ENCODE assay signal across 9 mouse cellular contexts in the genomic region with DNA sequence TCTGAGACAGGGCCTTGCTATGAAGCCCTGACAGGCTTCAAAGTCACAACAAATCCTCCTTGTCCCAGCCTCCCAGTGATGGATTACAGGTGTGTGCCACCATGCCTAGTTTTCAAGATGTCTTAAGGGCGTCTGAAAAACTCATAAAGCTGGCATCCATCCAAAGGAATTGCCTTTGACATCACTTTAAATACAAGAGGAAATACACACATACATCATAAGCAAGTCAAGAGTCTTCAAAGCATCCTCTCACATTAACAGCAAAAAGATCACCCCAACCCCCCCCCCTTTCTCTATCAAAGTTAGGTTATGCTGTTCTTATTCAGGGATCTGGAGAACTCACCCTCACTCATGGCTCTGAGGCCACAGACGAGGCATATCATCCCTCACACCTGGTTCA. TPM values are rescaled to one million over a fixed set of nuclear protein-coding genes. Genes with fewer than 3 reads are reported as not detected.
DNase-seq lines count a peak whose midpoint lies in the region; ATAC-seq lines count a peak whose summit lies in the region.
"Had no signal": no experiment of that assay in that cellular context is flagged by ENCODE, and none has a peak within 500 bp of the region (broad histone marks: within the 10 kb centered on the region; RNA-seq: fewer than 3 reads in every experiment).

No protein-coding gene starts in this region.

- 55% methylated on average over 2 of the region's 2 CpGs for WGBS in heart, embryonic 12.5 days
- WGBS in midbrain, embryonic 11.5 days: 64% methylated on average over 2 of the region's 2 CpGs

- no peaks in the 10 kb centered on the region for H3K36me3 ChIP-seq in heart, embryonic 12.5 days
- H3K36me3 ChIP-seq in midbrain, embryonic 11.5 days (ENCODE audit: control insufficient read depth, insufficient read depth, low read length): no peaks in the 10 kb centered on the region

- ATAC-seq in heart, embryonic 12.5 days (ENCODE audit: insufficient number of reproducible peaks, low FRiP score): no peak
- ATAC-seq in midbrain, embryonic 11.5 days (ENCODE audit: low FRiP score): no peak
- no peak for ATAC-seq in erythroblast, adult 5-6 weeks (replicated peaks; ENCODE audit: low FRiP score, poor library complexity, severe bottlenecking)

- no peak overlapping the region for H3K9ac ChIP-seq in heart, embryonic 12.5 days
- H3K9ac ChIP-seq in midbrain, embryonic 11.5 days (ENCODE audit: low read length): no peak overlapping the region; the same call in 1 of the 2 replicates

- no peaks in the 10 kb centered on the region for H3K27me3 ChIP-seq in heart, embryonic 12.5 days (replicated peaks)
- no peaks in the 10 kb centered on the region for H3K27me3 ChIP-seq in midbrain, embryonic 11.5 days (ENCODE audit: control insufficient read depth, insufficient read depth, low read length)

- H3K4me2 ChIP-seq in heart, embryonic 12.5 days: peak overlapping the region; percentile 86
- peak overlapping the region; percentile 70 for H3K4me2 ChIP-seq in midbrain, embryonic 11.5 days

- no peak for DNase-seq in heart, postnatal 4 days
- DNase-seq in CD4-positive helper T cell, adult 2 months (ENCODE audit: low read depth, low spot score): peak; percentile 90
- DNase-seq in forelimb bud, embryonic 11.5 days (ENCODE audit: low read depth, low spot score): peak; percentile 14
- DNase-seq in midbrain, embryonic 11.5 days (ENCODE audit: low spot score, missing footprints): no peak
- DNase-seq in adrenal gland, postnatal 14 days: no peak
- no peak for DNase-seq in right cerebral cortex, postnatal 14 days
- DNase-seq: kidney, postnatal 25 days had no signal

- H3K9me3 ChIP-seq in heart, embryonic 12.5 days (replicated peaks): no peaks in the 10 kb centered on the region
- no peaks in the 10 kb centered on the region for H3K9me3 ChIP-seq in midbrain, embryonic 11.5 days (ENCODE audit: control insufficient read depth, low read length)

- peaks cover 38% of the 10 kb centered on the region for H3K4me1 ChIP-seq in heart, embryonic 12.5 days (replicated peaks)
- H3K4me1 ChIP-seq in midbrain, embryonic 11.5 days (ENCODE audit: control insufficient read depth, insufficient read depth, low read length): peaks cover 45% of the 10 kb centered on the region

- H3K27ac ChIP-seq in heart, embryonic 12.5 days (ENCODE audit: poor library complexity, severe bottlenecking): no peak overlapping the region
- H3K27ac ChIP-seq in midbrain, embryonic 11.5 days (ENCODE audit: low read depth, low read length): no peak overlapping the region

- H3K4me3 ChIP-seq in heart, embryonic 12.5 days: peak overlapping the region; percentile 57; the same call in 1 of the 2 replicates
- H3K4me3 ChIP-seq in midbrain, embryonic 11.5 days (ENCODE audit: low read depth, low read length): peak overlapping the region; percentile 68; the same call in 1 of the 2 replicates

RNA-seq across cellular contexts. Expression of gene Map3k14, which starts 1.4 kb away (rescaled TPM):
- polyA plus RNA-seq in heart, embryonic 12.5 days (2016; fragmentation: Nextera tagmentation; extraction: Ambion mirVana): 2.0 and 2.6 TPM in 2 replicates
- 1 to 10 TPM; 2.7 to 3.4 TPM for total RNA-seq in heart, postnatal 4 days (2021)
- polyA plus RNA-seq in midbrain, embryonic 11.5 days (2014; fragmentation: Nextera tagmentation; extraction: Ambion mirVana): 2.3 and 3.3 TPM in 2 replicates
- total RNA-seq in adrenal gland, postnatal 14 days (2021): 6.5 and 8.7 TPM in 2 replicates
- 1.5 and 2.7 TPM in 2 replicates for total RNA-seq in erythroblast, adult 5-6 weeks (2015; ENCODE audit: low replicate concordance)
- 2.8 and 4.3 TPM in 2 replicates for total RNA-seq in erythroblast, adult 5-6 weeks (2017; ENCODE audit: low replicate concordance)

RNA-seq across cellular contexts. Expression of gene Spata32, which starts 47.6 kb away (rescaled TPM):
- not detected in 2 replicates for polyA plus RNA-seq in heart, embryonic 12.5 days (2016; fragmentation: Nextera tagmentation; extraction: Ambion mirVana)
- total RNA-seq in heart, postnatal 4 days (2021): not detected
- 0.15 TPM in 1 of 2 replicates, not detected in the other for polyA plus RNA-seq in midbrain, embryonic 11.5 days (2014; fragmentation: Nextera tagmentation; extraction: Ambion mirVana)
- not detected in 2 replicates for total RNA-seq in adrenal gland, postnatal 14 days (2021)
- total RNA-seq in erythroblast, adult 5-6 weeks (2015; ENCODE audit: low replicate concordance): not detected in 2 replicates
- not detected in 2 replicates for total RNA-seq in erythroblast, adult 5-6 weeks (2017; ENCODE audit: low replicate concordance)

RNA-seq across cellular contexts. Expression of gene 1700023F06Rik, which starts 57.5 kb away (rescaled TPM):
- 0.17 TPM in 1 of 2 replicates, not detected in the other for polyA plus RNA-seq in heart, embryonic 12.5 days (2016; fragmentation: Nextera tagmentation; extraction: Ambion mirVana)
- total RNA-seq in heart, postnatal 4 days (2021): not detected
- polyA plus RNA-seq in midbrain, embryonic 11.5 days (2014; fragmentation: Nextera tagmentation; extraction: Ambion mirVana): 0.12 and 0.14 TPM in 2 replicates
- 0.45 and 0.93 TPM in 2 replicates for total RNA-seq in adrenal gland, postnatal 14 days (2021)
- not detected in 2 replicates for total RNA-seq in erythroblast, adult 5-6 weeks (2015; ENCODE audit: low replicate concordance)
- not detected in 2 replicates for total RNA-seq in erythroblast, adult 5-6 weeks (2017; ENCODE audit: low replicate concordance)

Comparison
In these comparisons a context has a peak if more than half of its experiments do, and no peak if none do; other contexts are left out.
1. DNase-seq: peak in CD4-positive helper T cell, adult 2 months (single experiment) and forelimb bud, embryonic 11.5 days (single experiment); none in heart, postnatal 4 days (single experiment), midbrain, embryonic 11.5 days (single experiment), adrenal gland, postnatal 14 days (single experiment) and right cerebral cortex, postnatal 14 days (single experiment).